Mouse (Mus musculus) ES-Bruce4 (cell line): Measurements from ENCODE around the gene Grk6.

Source experiments
- EP300 ChIP-seq: IDR thresholded peaks from 2 replicates; pipeline ENCODE4 v1.6.1; 2011; ENCODE audit warnings: low read depth, low read length; ENCODE audit not compliant: insufficient read depth
- POLR2A ChIP-seq: IDR thresholded peaks from one replicate; pipeline ENCODE4 v1.8.1; 2011; ENCODE audit warnings: low read length; ENCODE audit not compliant: insufficient read depth

GRCm38 (mm10) chr13:55470372-55470771 lies 25.5 kb downstream of the Grk6 start:
- TF ChIP-seq EP300 (no peak), POLR2A (no peak)
